Mouse (Mus musculus) adrenal gland, postnatal 36 days (tissue): ENCODE results near the gene Zfp358. TPM values are rescaled to one million over a fixed set of nuclear protein-coding genes. Genes with fewer than 3 reads are reported as not detected.

Experiments
- total RNA-seq, 2 experiments: library from RNA; stranded (reverse); gene quantifications; 2 replicates each; pipeline ENCODE4 v1.2.3; 2021

Zfp358 gene
- total RNA-seq, 2 experiments from 2014 or later, result 18.3 to 22.3 TPM

Other genes starting within 250 kb of the Zfp358 start
- 100 to 1,000 TPM; 134 to 182 TPM for gene Insr, start 213.5 kb upstream of the Zfp358 start, total RNA-seq
- gene A430078G23Rik, start 139.7 kb upstream of the Zfp358 start, total RNA-seq, result under 1 TPM; 0.40 to 0.79 TPM
- 10 to 100 TPM; 33.9 to 38.4 TPM for gene Arhgef18, start 100.1 kb upstream of the Zfp358 start, total RNA-seq
- gene Pex11g, start 25.5 kb upstream of the Zfp358 start, total RNA-seq, result 10 to 100 TPM in 1 of 2 experiments, 1 to 10 TPM in 1; 5.7 to 13.6 TPM
- gene Tex45, start 22.3 kb upstream of the Zfp358 start, total RNA-seq, result not detected
- gene Mcoln1, start 7.3 kb downstream of the Zfp358 start, total RNA-seq, result 10 to 100 TPM; 36.1 to 39.8 TPM
- 10 to 100 TPM; 35.8 to 37.1 TPM for gene Pnpla6, start 22.2 kb downstream of the Zfp358 start, total RNA-seq
- under 1 TPM in 1 of 2 experiments, not detected in 1; 0.23 TPM for gene C330021F23Rik, start 74.9 kb downstream of the Zfp358 start, total RNA-seq
- 1 to 10 TPM; 5.5 to 5.6 TPM for gene Camsap3, start 94.2 kb downstream of the Zfp358 start, total RNA-seq
- gene Xab2, start 128.2 kb downstream of the Zfp358 start, total RNA-seq, result 10 to 100 TPM; 36.0 to 40.7 TPM
- 100 to 1,000 TPM; 113 to 119 TPM for gene Pet100, start 128.4 kb downstream of the Zfp358 start, total RNA-seq
- gene Pcp2, start 132.4 kb downstream of the Zfp358 start, total RNA-seq, result not detected
- 100 to 1,000 TPM in 1 of 2 experiments, 10 to 100 TPM in 1; 76.0 to 109 TPM for gene Stxbp2, start 137.8 kb downstream of the Zfp358 start, total RNA-seq
- gene Retn, start 162.6 kb downstream of the Zfp358 start, total RNA-seq, result 100 to 1,000 TPM in 1 of 2 experiments, 10 to 100 TPM in 1; 89.6 to 156 TPM
- gene Mcemp1, start 172.6 kb downstream of the Zfp358 start, total RNA-seq, result under 1 TPM in 1 of 2 experiments, not detected in 1; 0.79 TPM
- 10 to 100 TPM; 46.7 to 70.7 TPM for gene Fcor, start 179.2 kb downstream of the Zfp358 start, total RNA-seq
- gene Trappc5, start 183.2 kb downstream of the Zfp358 start, total RNA-seq, result 10 to 100 TPM; 20.7 to 21.0 TPM
- not detected for gene Fcer2a, start 201.0 kb downstream of the Zfp358 start, total RNA-seq
- not detected for gene Clec4g, start 227.5 kb downstream of the Zfp358 start, total RNA-seq